Mouse (Mus musculus) liver, postnatal 0 days (tissue): ENCODE results near the gene Cfp. TPM values are rescaled to one million over a fixed set of nuclear protein-coding genes. Genes with fewer than 3 reads are reported as not detected.

Source experiments
- ATAC-seq: fragments of 200-750 bp; cut with Nextera tagmentation; 2 replicates; pipeline ENCODE4 v1.8.0; 2017; ENCODE audit warnings: mild to moderate bottlenecking, moderate library complexity
- DNase-seq: peaks from one replicate; pipeline ENCODE4 v3.0.0-alpha.2; 2016
- H3K27ac ChIP-seq: fragments of 300-500 bp; sonication (generic); 2 replicates; pipeline ENCODE4 v1.5.1; 2014; ENCODE audit warnings: antibody characterized with exemption, moderate library complexity, mild to moderate bottlenecking, low read depth
- H3K27me3 ChIP-seq: fragments of 300-500 bp; sonication (generic); 2 replicates; pipeline ENCODE4 v1.6.1; 2014; ENCODE audit warnings: low read length, control low read depth, mixed read lengths; ENCODE audit not compliant: insufficient read depth
- H3K36me3 ChIP-seq: fragments of 300-500 bp; sonication (generic); replicated peaks from 2 replicates; pipeline ENCODE4 v1.6.1; 2014; ENCODE audit warnings: mild to moderate bottlenecking, control low read depth, low read length, moderate library complexity, mixed read lengths; ENCODE audit not compliant: insufficient read depth
- H3K4me1 ChIP-seq: fragments of 300-500 bp; sonication (generic); 2 replicates; pipeline ENCODE4 v1.6.1; 2014; ENCODE audit warnings: antibody characterized with exemption, mild to moderate bottlenecking, control low read depth; ENCODE audit not compliant: insufficient read depth
- H3K4me2 ChIP-seq: fragments of 300-500 bp; sonication (generic); 2 replicates; pipeline ENCODE4 v1.6.1; 2014; ENCODE audit warnings: low read depth, mild to moderate bottlenecking, low read length, moderate library complexity, mixed read lengths
- H3K4me3 ChIP-seq: fragments of 300-500 bp; sonication (generic); 2 replicates; pipeline ENCODE4 v1.5.1; 2014; ENCODE audit warnings: low read depth, low read length
- H3K9ac ChIP-seq: fragments of 300-500 bp; sonication (generic); replicated peaks from 2 replicates; pipeline ENCODE4 v1.6.1; 2014; ENCODE audit warnings: mild to moderate bottlenecking, moderate library complexity
- H3K9me3 ChIP-seq: fragments of 300-500 bp; sonication (generic); 2 replicates; pipeline ENCODE4 v1.6.1; 2016; ENCODE audit warnings: mild to moderate bottlenecking, control low read depth, low read length, mixed read lengths
- CTCF ChIP-seq: sonication (generic); IDR thresholded peaks from 2 replicates; pipeline ENCODE4 v1.5.1; 2016; ENCODE audit warnings: antibody characterized with exemption, low read depth
- EP300 ChIP-seq: IDR thresholded peaks from 2 replicates; pipeline ENCODE4 v1.6.1; 2016; ENCODE audit warnings: antibody characterized with exemption, low read depth, mild to moderate bottlenecking
- WGBS: fragments of 180-500 bp; shearing (Covaris S2); extraction: QIAGEN DNeasy Blood & Tissue Kit; methylation state at CpG from one replicate; pipeline ENCODE4 v1.1.7; 2014; ENCODE audit not compliant: insufficient replicate concordance; 5-methylcytosine and 5-hydroxymethylcytosine counted together
- polyA plus RNA-seq: library from polyadenylated mRNA; unstranded; fragments of >200 nt; fragmentation: Nextera tagmentation; extraction: Ambion mirVana; gene quantifications from 2 replicates; pipeline ENCODE4 v1.2.1, GENCODE M21; 2015

Gene Cfp
- polyA plus RNA-seq, 1 experiment from 2014 or later: 63.8 TPM

DNA sequence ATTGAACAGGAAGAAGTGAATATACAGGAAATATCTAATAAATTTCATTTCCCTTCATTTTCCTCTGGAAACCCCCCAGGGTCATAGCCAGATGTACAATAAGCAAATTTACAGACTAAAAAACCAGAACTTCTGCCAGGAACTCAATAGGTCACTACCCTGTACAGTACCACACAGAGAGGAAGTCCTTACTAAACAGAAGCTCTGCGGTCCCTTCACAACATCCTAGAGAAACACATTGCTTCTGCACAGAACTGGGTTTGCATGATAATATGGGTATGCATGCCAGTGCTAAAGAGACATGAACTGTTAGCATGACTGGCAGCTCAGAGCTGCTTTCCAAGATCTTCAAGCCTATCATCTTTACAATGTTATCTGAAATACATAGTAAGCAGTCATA is 1.5 kb downstream of the Cfp start:
- ATAC-seq (0 out of 2 replicates have a peak, but pooled peaks have one; percentile 35), DNase-seq (no peak)
- Histone ChIP-seq H3K4me3 (0 out of 2 replicates have a peak overlapping the region, but pooled peaks have one; percentile 17), H3K27ac (no peak overlapping the region), H3K9me3 (no peaks in the 10 kb centered on the region), H3K27me3 (no peaks in the 10 kb centered on the region), H3K4me1 (no peaks in the 10 kb centered on the region), H3K4me2 (no peak overlapping the region; the same call in 1 of the 2 replicates), H3K9ac (no peak overlapping the region), H3K36me3 (no peaks in the 10 kb centered on the region; the same call in 1 of the 2 replicates)
- 35% methylated on average over 1 of the region's 1 CpGs for WGBS
- TF ChIP-seq EP300 (no peak), CTCF (no peak)

DNA sequence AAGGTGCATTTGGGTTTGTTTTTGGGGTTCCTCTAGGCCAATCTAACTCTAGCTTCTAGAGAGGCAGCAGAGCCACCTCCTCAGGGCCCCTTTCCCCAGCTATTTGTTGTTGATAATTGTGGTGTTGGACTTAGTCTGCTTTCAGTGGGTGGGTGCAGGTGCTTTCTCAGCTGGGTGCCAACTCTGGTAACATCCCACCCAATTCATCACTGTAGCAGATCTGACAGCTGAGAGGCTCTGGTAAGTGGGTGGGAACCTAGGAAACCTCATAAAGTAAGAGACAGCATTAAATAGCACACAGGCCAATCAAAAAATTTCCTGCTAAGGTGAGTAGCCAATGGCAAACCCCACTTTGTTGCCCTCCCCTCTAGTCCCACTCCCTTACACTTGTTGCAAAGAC is 6.4 kb downstream of the Cfp start:
- ATAC-seq: no peak
- no peak overlapping the region for H3K9ac ChIP-seq

DNA sequence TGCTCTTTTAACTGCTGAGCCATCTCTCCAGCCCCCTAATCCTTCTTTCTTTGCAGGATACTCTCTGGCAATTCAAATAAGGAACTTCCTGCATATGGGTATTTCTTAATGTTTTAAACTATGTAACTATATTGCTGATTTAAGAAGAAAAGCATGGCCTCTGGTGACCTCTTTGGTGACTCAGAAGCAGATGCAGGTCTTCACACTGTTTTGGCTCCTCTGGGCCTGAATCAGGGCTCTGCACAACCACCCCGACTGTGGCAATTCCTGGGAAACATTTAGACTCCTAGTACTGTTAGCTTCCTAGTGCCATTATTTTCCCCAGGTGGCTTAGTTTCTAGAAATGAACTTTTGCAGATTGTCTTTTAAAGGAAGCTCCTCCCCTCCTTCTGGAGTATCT is 7.8 kb downstream of the Cfp start:
- 65% methylated on average over 1 of the region's 1 CpGs for WGBS

More for the DNA sequence above, 6.4 kb downstream of the Cfp start:
- Histone ChIP-seq H3K4me3 (no peak overlapping the region), H3K4me2 (no peak overlapping the region), H3K4me1 (0 out of 2 replicates have a peak, but pooled peaks cover 4% of the 10 kb centered on the region), H3K27me3 (peaks cover 13% of the 10 kb centered on the region), H3K9me3 (no peaks in the 10 kb centered on the region), H3K27ac (no peak overlapping the region), H3K36me3 (no peaks in the 10 kb centered on the region; the same call in 1 of the 2 replicates)
- TF ChIP-seq CTCF (no peak), EP300 (no peak)
- DNase-seq: no peak

DNA sequence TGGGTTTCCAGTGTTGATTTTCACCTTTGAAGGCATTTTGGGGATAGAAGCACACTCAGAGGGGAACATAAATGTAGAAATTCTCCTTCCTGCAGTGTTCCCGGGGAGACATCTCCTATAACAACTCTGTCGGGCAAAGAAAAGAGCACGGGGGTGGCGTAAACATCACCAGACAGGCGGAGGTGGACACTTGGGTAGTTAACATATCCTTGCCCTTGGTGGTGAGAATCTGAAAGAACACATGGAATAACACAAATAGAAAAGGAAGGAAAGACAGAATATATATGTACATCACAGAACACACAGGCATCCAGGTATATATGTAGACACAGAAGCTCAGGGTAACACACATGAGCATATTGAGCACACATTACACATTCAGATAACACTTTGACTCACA is 10.0 kb downstream of the Cfp start:
- Histone ChIP-seq H3K27ac (no peak overlapping the region), H3K27me3 (peaks cover 24% of the 10 kb centered on the region), H3K4me2 (no peak overlapping the region), H3K9ac (no peak overlapping the region), H3K4me1 (0 out of 2 replicates have a peak, but pooled peaks cover 4% of the 10 kb centered on the region), H3K4me3 (no peak overlapping the region), H3K9me3 (no peaks in the 10 kb centered on the region), H3K36me3 (no peaks in the 10 kb centered on the region)
- ATAC-seq (no peak), DNase-seq (no peak)
- WGBS: 45% methylated on average over 5 of the region's 5 CpGs
- no peak for TF ChIP-seq EP300
- TF ChIP-seq CTCF: no peak

More for the DNA sequence above, 7.8 kb downstream of the Cfp start:
- no peak for DNase-seq
- H3K4me3 ChIP-seq: no peak overlapping the region
- no peaks in the 10 kb centered on the region for H3K9me3 ChIP-seq
- ATAC-seq: no peak
- no peak overlapping the region for H3K27ac ChIP-seq
- H3K36me3 ChIP-seq: no peaks in the 10 kb centered on the region
- no peak overlapping the region for H3K4me2 ChIP-seq
- TF ChIP-seq EP300: no peak
- TF ChIP-seq CTCF: no peak
- no peak overlapping the region for H3K9ac ChIP-seq
- 0 out of 2 replicates have a peak, but pooled peaks cover 4% of the 10 kb centered on the region for H3K4me1 ChIP-seq
- H3K27me3 ChIP-seq: peaks cover 21% of the 10 kb centered on the region

DNA sequence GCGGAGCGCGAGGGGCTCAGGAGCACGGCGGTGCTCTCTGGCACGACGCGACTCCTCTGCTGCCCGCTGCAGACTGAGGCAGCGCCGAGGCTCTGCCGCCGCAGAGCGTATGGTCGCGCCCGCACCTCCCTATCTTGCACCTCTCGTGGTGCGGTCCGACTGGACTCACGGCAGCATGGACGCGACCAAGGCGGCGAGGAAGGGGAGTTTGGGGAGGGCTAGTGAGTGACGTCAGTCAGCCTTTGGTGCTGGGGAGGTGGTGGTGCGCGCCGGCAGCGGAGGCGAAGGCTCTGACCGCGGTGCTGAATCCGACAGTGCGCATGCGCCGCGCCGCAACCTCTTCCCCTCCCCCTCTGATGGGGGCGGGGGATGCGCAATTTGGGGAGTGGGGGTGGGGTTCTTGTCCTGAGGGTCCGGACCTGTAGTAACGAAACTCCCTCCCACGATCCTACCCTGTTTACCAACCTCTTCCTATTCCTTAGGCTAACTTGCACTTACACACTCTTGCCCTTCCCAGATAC is 10.5 kb downstream of the Cfp start, which contains the start of gene Syn1:
Gene Syn1 (minus strand): TSS at position 161 of the 521 bp plus-strand sequence.
- 17% methylated on average over 18 of the region's 44 CpGs for WGBS
- H3K36me3 ChIP-seq: no peaks in the 10 kb centered on the region
- peaks cover 24% of the 10 kb centered on the region for H3K27me3 ChIP-seq
- H3K4me3 ChIP-seq: peak within 1 kb of the TSS; percentile 40
- peak within 1 kb of the TSS; percentile 69 for H3K4me2 ChIP-seq
- no peak within 1 kb of the TSS for H3K27ac ChIP-seq
- no peak within 1 kb of the TSS for H3K9ac ChIP-seq
- H3K4me1 ChIP-seq: 0 out of 2 replicates have a peak, but pooled peaks cover 4% of the 10 kb centered on the region
- no peak for TF ChIP-seq CTCF
- no peak for TF ChIP-seq EP300
- H3K9me3 ChIP-seq: no peaks in the 10 kb centered on the region
- ATAC-seq (peak; percentile 90), DNase-seq (peak; percentile 70)

DNA sequence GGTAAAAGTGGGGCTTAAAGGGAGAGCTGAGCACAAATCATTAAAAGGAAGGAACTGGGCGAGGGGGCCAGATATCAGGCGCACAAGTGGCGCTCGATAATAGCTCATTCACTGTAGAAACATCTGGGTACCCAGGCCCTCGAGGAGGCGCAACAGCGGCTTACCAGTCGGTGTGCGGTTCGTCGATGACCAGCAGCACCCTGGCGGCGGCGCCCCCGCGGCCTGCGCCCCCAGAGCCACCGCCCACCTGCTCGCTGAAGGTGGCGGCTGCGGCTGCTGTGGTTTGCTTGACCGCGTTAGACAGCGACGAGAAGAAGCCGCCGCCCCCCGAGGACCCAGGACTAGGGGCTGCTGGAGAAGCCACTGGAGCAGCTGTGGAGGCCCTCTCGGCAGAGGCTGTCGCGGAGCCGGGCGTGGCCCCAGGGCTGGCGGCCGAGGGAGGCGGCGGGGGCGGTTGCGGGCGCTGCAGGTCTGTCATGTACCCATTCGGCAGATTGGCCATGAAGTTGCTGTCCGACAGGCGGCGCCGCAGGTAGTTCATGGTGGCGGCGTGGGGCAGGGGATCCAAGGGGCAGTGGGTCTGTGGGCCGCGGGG is 11.0 kb downstream of the Cfp start:
- ATAC-seq (peak; percentile 23; the same call in 1 of the 2 replicates), DNase-seq (no peak)
- TF ChIP-seq EP300 (no peak), CTCF (no peak)
- 15% methylated on average over 43 of the region's 49 CpGs for WGBS
- Histone ChIP-seq H3K27me3 (peaks cover 24% of the 10 kb centered on the region), H3K9me3 (no peaks in the 10 kb centered on the region), H3K4me3 (peak overlapping the region; percentile 40), H3K36me3 (no peaks in the 10 kb centered on the region), H3K4me2 (peak overlapping the region; percentile 69), H3K4me1 (0 out of 2 replicates have a peak, but pooled peaks cover 4% of the 10 kb centered on the region), H3K27ac (no peak overlapping the region), H3K9ac (no peak overlapping the region)
